Mouse (Mus musculus): ENCODE measurements around the gene Gm21173. TPM values are rescaled to one million over a fixed set of nuclear protein-coding genes. Genes with fewer than 3 reads are reported as not detected.
"Not testable (repeated sequence)": the region's sequence is repeated elsewhere in the genome, so short reads cannot be mapped to it uniquely, and the experiment has no call there.

Gm21173 gene
- total RNA-seq (2021) = not detected
- long read RNA-seq, experiment 1 = 0 reads
- long read RNA-seq, experiment 2 = 0 reads

DNA sequence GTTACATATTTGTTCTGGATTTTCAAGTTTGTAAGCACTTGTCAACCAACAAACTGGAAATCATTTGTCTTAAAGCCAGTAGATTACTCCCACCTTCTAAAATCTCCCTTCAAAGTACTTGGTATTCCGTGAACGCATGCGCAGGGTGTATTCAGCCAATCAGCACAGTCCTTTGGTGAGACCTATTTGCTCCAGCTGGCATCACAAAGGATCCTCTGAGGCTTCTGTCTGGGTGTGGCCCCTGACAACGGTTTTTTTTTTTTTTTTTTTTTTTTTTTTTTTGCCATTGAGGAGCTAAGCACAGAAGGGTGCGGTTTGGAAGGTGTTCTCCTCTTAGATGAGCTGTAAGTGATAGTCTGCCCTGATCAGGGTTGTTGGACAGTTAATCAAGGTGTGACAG, at the start of gene Gm21173:
Gm21173 (plus strand) TSS at position 301 of the 400 bp plus-strand sequence.
- intact Hi-C loops (cut with DNase I); DNase-seq; H3K27ac ChIP-seq: not testable (repeated sequence)

More for the DNA sequence above, at the start of gene Gm21173:
- not testable (repeated sequence) for H3K4me3 ChIP-seq

Measured in gastrocnemius, adult 2 months (tissue).